Mouse (Mus musculus) thymus, adult 2 months (tissue): Measurements from ENCODE around the gene Ccdc65.

Experiments used
- CTCF ChIP-seq: fragments of 200-500 bp; IDR thresholded peaks from 2 replicates; pipeline ENCODE4 v1.5.1; 2012; ENCODE audit warnings: mild to moderate bottlenecking, control low read depth, low read length, moderate library complexity, borderline replicate concordance; ENCODE audit not compliant: control insufficient read depth, poor library complexity, insufficient read depth; ENCODE audit errors: extremely low read depth
- POLR2A ChIP-seq: fragments of 200-500 bp; IDR thresholded peaks from 2 replicates; pipeline ENCODE4 v1.6.1; 2012; ENCODE audit warnings: mild to moderate bottlenecking, low read length, control low read depth, moderate library complexity; ENCODE audit not compliant: control insufficient read depth, poor library complexity, insufficient read depth; ENCODE audit errors: extremely low read depth

GRCm38 (mm10) chr15:98742766-98743428 is 34.9 kb downstream of the Ccdc65 start:
- TF ChIP-seq POLR2A (no peak), CTCF (no peak)
